15 mouse cellular contexts compared by ENCODE assay signal in the genomic region with DNA sequence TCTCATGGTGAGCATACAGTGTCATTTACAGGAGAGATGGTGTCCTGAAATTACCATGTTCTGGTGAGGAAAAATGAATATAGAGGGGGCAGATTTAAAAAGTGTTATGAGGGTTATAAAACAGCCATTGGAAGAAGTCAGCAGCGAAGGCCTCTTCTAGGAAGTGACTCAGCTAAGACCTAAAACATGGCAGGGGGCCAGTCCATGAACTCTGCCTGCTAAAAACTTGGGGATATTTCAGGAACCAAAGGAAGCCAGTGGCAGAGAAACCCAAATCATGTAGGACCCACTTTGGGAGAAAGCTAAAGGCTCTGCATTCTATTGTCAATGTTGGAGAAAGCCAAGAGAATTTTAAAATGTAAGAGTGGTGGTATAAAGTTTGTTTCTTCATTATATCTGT. TPM values are rescaled to one million over a fixed set of nuclear protein-coding genes. Genes with fewer than 3 reads are reported as not detected.
DNase-seq lines count a peak whose midpoint lies in the region; TF ChIP-seq lines count a peak whose summit lies in the region.
"Had no signal": no experiment of that assay in that cellular context is flagged by ENCODE, and none has a peak within 500 bp of the region (broad histone marks: within the 10 kb centered on the region; RNA-seq: fewer than 3 reads in every experiment).

No protein-coding gene starts in this region.

- DNase-seq in gastrocnemius, postnatal 14 days, result peak; percentile 8
- DNase-seq in gastrocnemius, postnatal 25 days, result no peak
- DNase-seq in 3134 (ENCODE audit: extremely low read depth, insufficient read length, low spot score) (peak; percentile 40), 416B (ENCODE audit: low read depth) (peak; percentile 66)
- no peak for DNase-seq in lung, adult 2 months
- no peak for DNase-seq in urinary bladder, adult 18-20 months (ENCODE audit: low spot score in 2 of 2)
- DNase-seq: forebrain, postnatal 0 days; lung, embryonic 14.5 days; lung, postnatal 36 days; right cerebral cortex, postnatal 25 days; thymus, adult 18-20 months; thymus, postnatal 4 days had no signal

- no peak for TF ChIP-seq POLR2A in bone marrow macrophage, adult 2 months (IDR thresholded peaks at IDR 0.05; ENCODE audit: borderline replicate concordance, low read depth, low read length)
- no peak for TF ChIP-seq POLR2A in lung, adult 2 months (IDR thresholded peaks at IDR 0.05; ENCODE audit: borderline replicate concordance, extremely low read depth, low read depth, low read length)

- intact Hi-C loops in gastrocnemius, postnatal 14 days (cut with DNase I; ENCODE audit: low total_unique reads), result no loop called here

- H3K4me1 ChIP-seq in bone marrow macrophage, adult 2 months (ENCODE audit: control insufficient read depth, insufficient read depth, low read length), result peaks cover 15% of the 10 kb centered on the region
- peaks cover 4% of the 10 kb centered on the region; the same call in 1 of the 2 replicates for H3K4me1 ChIP-seq in lung, adult 2 months (ENCODE audit: control insufficient read depth, insufficient read depth, low read length)

- TF ChIP-seq CTCF in bone marrow macrophage, adult 2 months (IDR thresholded peaks at IDR 0.05; ENCODE audit: low read depth, low read length), result no peak
- TF ChIP-seq CTCF in lung, adult 2 months (IDR thresholded peaks at IDR 0.05; ENCODE audit: insufficient read depth, low read length), result no peak

- no peak overlapping the region for H3K4me3 ChIP-seq in bone marrow macrophage, adult 2 months (ENCODE audit: insufficient read depth, low read length)
- H3K4me3 ChIP-seq in lung, adult 2 months (replicated peaks; ENCODE audit: extremely low read depth, low read depth, low read length), result no peak overlapping the region
- H3K4me3 ChIP-seq: heart, embryonic 13.5 days had no signal

- H3K27ac ChIP-seq in bone marrow macrophage, adult 2 months (ENCODE audit: insufficient read depth, low read depth, low read length), result peak overlapping the region; percentile 19; the same call in 1 of the 2 replicates
- H3K27ac ChIP-seq: hindbrain, postnatal 0 days had no signal

- 35% methylated on average over 1 of the region's 1 CpGs for WGBS in lung, adult 2 months

RNA-seq across cellular contexts. Expression of a gene that starts 6.9 kb away (rescaled TPM):
- total RNA-seq in gastrocnemius, postnatal 14 days (2021), result 10 to 100 TPM; 11.5 to 11.9 TPM
- 10 to 100 TPM; 12.2 to 13.4 TPM for total RNA-seq in gastrocnemius, postnatal 25 days (2021)
- polyA plus RNA-seq in bone marrow macrophage, adult 2 months (2012; ENCODE audit: insufficient read depth, insufficient read length, missing spikeins), result 127 and 140 TPM in 2 replicates
- 59.1 and 62.6 TPM in 2 replicates for polyA plus RNA-seq in lung, adult 2 months (2012; rRNA removed)

Comparison
In these comparisons a context has a peak if more than half of its experiments do, and no peak if none do; other contexts are left out.
1. DNase-seq: peak in gastrocnemius, postnatal 14 days (single experiment), 3134 (single experiment) and 416B (single experiment); none in gastrocnemius, postnatal 25 days (single experiment), lung, adult 2 months (single experiment) and urinary bladder, adult 18-20 months (0 of 2).